Mouse (Mus musculus): ENCODE results near the gene Nav1.

Gene Nav1

GRCm38 (mm10) chr1:135449876-135450275 is 157.2 kb downstream of the Nav1 start:
- in situ Hi-C loops (cut with MboI, MseI) = no loop called here

GRCm38 (mm10) chr1:135448940-135449339 is 158.2 kb downstream of the Nav1 start:
- in situ Hi-C loops (cut with MboI, MseI) = no loop called here

GRCm38 (mm10) chr1:135443506-135443905 is 163.6 kb downstream of the Nav1 start:
- in situ Hi-C loops (cut with MboI, MseI) = no loop called here

GRCm38 (mm10) chr1:135441861-135442260 is 165.2 kb downstream of the Nav1 start:
- in situ Hi-C loops (cut with MboI, MseI) = no loop called here

- in situ Hi-C loops (cut with MboI, MseI) = no loop called here
Observed at GRCm38 (mm10) chr1:135440986-135441385, 166.1 kb downstream of the Nav1 start.

- in situ Hi-C loops (cut with MboI, MseI) = no loop called here
Observed at GRCm38 (mm10) chr1:135438801-135439200, 168.3 kb downstream of the Nav1 start.

- in situ Hi-C loops (cut with MboI, MseI) = no loop called here
Observed at GRCm38 (mm10) chr1:135435823-135436222, 171.3 kb downstream of the Nav1 start.

GRCm38 (mm10) chr1:135430669-135431017 is 176.5 kb downstream of the Nav1 start:
- in situ Hi-C loops (cut with MboI, MseI) = no loop called here

DNA sequence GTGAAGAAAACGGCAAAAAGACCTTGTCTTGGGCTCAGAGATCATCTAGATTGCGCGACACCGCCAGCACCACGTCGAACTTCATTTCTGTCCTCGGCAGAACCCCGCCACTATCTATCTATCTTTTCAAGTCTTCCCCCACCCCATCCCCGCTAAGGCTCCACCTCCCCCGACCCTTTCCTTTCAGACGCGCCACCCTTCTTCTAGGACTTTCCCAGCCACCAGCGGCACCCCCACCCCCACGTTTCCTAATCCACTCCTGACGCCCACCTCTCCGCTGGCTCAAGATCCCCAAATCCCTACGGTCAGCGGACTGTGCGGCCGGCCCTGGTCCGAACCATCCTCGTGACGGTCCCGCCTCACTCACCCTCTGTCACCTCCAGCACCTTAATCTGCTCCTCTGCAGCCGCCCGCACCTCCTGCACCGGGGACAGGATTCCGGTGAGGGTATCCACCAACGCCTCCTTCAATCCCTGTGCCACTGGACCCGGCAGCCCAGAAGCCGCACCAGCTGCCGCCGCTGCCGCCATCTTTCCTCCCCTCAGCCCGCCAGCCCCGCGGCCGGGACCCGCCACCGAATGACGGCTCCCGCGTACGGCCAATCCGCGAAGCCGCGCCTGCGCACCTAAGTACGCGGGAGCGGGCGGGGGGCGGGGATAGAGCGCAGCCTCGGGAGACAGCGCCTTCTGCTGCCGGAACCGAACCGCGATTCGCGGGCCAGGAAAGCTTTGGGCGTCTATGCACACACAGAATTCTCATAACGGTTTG is 177.0 kb downstream of the Nav1 start, which contains the start of gene Ipo9:
Gene Ipo9 (minus strand): TSS at position 599 of the 768 bp plus-strand sequence.
- in situ Hi-C loops (cut with MboI, MseI) = no loop called here

- in situ Hi-C loops (cut with MboI, MseI) = no loop called here
Observed at GRCm38 (mm10) chr1:135427390-135427789, 179.7 kb downstream of the Nav1 start.

DNA sequence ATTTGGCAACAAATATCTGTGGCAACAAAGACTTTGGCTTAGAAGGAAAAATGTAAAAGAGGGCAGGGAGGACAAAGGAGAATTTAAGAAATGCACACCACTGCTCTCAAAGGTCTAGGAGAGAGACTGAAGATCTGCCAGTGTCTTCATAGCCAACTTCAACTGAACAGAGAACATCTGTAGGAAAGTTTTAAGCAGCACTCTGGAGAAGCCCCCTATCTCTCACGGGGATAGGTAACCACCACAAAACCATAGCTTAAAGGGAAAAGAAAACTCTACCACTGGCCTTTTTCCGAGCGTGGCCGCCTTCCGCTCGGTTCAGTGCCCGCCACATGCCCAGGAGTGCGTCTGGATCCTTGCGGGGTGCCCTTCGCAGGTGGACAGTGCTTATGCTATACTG is 180.4 kb downstream of the Nav1 start:
- in situ Hi-C loops (cut with MboI, MseI) = no loop called here

- in situ Hi-C loops (cut with MboI, MseI) = no loop called here
Observed at GRCm38 (mm10) chr1:135422772-135423171, 184.3 kb downstream of the Nav1 start.

DNA sequence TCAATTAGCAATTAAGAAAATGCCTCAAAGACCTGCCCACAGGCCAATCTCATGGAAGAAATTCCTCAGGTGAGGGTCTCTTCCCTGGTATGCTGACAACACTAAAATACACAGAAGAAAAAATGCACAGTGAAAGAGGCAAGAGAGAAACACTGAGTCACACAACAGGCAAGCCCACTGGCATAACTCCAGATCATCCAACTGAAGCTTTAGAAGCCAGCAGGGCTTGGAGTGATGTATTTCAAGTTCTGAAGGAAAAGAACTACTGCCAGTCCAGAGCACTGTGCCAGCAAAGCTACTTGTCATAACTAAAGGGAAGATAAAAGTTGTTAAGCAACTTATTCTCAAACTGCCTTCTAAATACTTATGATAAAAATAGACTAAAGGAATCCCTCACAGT is 193.1 kb downstream of the Nav1 start:
- in situ Hi-C loops (cut with MboI, MseI) = no loop called here

- in situ Hi-C loops (cut with MboI, MseI) = no loop called here
Observed at GRCm38 (mm10) chr1:135412130-135412529, 195.0 kb downstream of the Nav1 start.

DNA sequence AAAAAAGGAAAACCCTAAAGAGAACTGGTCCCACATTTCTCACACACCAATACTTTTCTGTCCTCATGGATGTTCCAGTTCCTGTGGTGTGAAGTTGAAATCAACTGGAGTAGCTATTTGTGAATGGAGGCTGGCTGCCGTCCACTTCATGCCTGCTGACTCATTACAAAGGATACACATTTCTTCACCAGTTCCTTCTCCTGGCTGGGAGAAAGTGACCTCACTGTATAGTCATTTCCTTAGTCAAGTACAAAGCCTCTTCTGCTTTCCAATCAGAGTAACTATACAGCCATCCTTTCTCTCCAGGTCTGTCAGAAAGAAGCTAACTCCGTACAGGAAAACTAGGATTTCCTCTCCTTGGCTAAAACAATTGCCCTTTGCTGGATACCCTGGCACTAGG is 196.1 kb downstream of the Nav1 start:
- in situ Hi-C loops (cut with MboI, MseI) = no loop called here

GRCm38 (mm10) chr1:135408973-135409372 is 198.1 kb downstream of the Nav1 start:
- in situ Hi-C loops (cut with MboI, MseI) = no loop called here

DNA sequence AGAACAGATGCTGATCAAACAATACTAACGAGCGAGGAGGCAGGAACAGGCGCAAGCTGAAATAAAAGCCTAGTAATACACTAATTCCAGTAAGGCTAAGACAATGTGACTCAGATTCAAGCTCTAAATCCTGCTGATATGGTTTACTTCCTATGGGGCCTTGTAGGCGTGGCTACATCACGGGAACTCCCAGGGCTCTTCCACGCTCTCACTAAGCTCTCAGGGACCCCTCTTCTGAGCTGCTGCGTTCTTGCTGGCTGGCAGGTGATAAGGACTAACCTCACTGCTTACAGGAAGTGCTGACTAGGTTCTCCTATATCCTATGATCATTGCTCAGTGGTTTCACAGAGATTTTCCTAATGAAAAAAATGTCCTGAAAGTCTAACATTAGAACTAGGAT is 201.7 kb downstream of the Nav1 start:
- in situ Hi-C loops (cut with MboI, MseI) = no loop called here

DNA sequence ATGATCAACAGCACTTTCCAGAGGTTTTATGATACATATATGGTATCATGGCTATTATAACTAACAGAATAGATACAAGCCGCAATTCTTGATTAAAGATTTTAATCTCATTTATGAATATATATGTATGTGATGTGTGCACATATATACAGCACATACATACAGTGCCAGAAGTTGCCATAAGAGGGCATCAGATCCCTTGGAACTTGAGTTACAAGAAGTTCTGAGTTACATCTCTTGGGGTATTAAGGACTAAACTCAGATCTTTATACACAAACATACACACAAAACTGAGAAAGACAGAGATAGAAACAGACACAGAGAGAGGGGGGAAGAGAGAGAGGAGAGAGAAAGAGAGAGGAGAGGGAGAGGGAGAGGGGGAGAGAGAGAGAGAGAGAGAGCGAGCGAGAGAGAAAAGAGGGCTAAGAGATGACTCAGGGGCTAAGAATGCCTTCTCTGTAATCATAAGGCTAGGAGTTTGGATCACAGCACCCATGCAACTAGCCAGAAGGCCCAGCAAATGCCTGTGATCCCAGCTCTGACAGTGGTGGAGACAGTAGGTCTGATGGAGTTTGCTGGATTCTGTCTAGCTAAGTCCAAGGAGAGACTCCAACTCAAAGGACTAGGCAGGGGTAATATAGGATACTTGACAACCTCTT is 205.5 kb downstream of the Nav1 start:
- in situ Hi-C loops (cut with MboI, MseI) = no loop called here

GRCm38 (mm10) chr1:135399466-135399865 is 207.6 kb downstream of the Nav1 start:
- in situ Hi-C loops (cut with MboI, MseI) = no loop called here

- in situ Hi-C loops (cut with MboI, MseI) = no loop called here
Observed at GRCm38 (mm10) chr1:135385161-135385560, 221.9 kb downstream of the Nav1 start.

Data from T-helper 1 cell (primary cell).